Mouse (Mus musculus) liver, embryonic 14.5 days (tissue): ENCODE results near the gene Hsd17b13. TPM values are rescaled to one million over a fixed set of nuclear protein-coding genes. Genes with fewer than 3 reads are reported as not detected.

Experiments used
- ATAC-seq: fragments of 200-750 bp; cut with Nextera tagmentation; 2 replicates; pipeline ENCODE4 v1.8.0; 2017; ENCODE audit warnings: moderate number of reproducible peaks, mild to moderate bottlenecking, moderate library complexity; ENCODE audit not compliant: insufficient read depth
- DNase-seq, 3 experiments: peaks; one replicate each; pipeline ENCODE4 v3.0.0-alpha.2; 2012 to 2013; ENCODE audit warnings: low read depth in 3 of 3, low spot score in 3 of 3
- H3K27ac ChIP-seq: fragments of 300-500 bp; sonication (generic); 2 replicates; pipeline ENCODE4 v1.5.1; 2014; ENCODE audit warnings: moderate library complexity, mild to moderate bottlenecking, control low read depth, inconsistent platforms
- H3K27me3 ChIP-seq: fragments of 300-500 bp; sonication (generic); 2 replicates; pipeline ENCODE4 v1.6.1; 2014; ENCODE audit warnings: mild to moderate bottlenecking, low read length, moderate library complexity; ENCODE audit not compliant: control insufficient read depth, insufficient read depth
- H3K36me3 ChIP-seq: fragments of 300-500 bp; sonication (generic); replicated peaks from 2 replicates; pipeline ENCODE4 v1.6.1; 2014; ENCODE audit warnings: low read depth; ENCODE audit not compliant: control insufficient read depth, insufficient read depth
- H3K4me1 ChIP-seq, 2 experiments: fragments of 200-500 bp in 1 of 2; fragments of 300-500 bp in 1 of 2; sonication (generic) in 1 of 2; replicated peaks; 2 replicates each; pipeline ENCODE4 v1.6.1; 2012 to 2014; ENCODE audit warnings: antibody characterized with exemption in 1 of 2, inconsistent platforms in 1 of 2, low read length in 1 of 2; ENCODE audit not compliant: control insufficient read depth in 2 of 2, insufficient read depth in 2 of 2
- H3K4me2 ChIP-seq: fragments of 300-500 bp; sonication (generic); 2 replicates; pipeline ENCODE4 v1.6.1; 2014; ENCODE audit warnings: low read depth, mild to moderate bottlenecking, control low read depth, moderate library complexity
- H3K4me3 ChIP-seq, 2 experiments: fragments of 200-500 bp in 1 of 2; fragments of 300-500 bp in 1 of 2; sonication (generic) in 1 of 2; 2 replicates each; pipeline ENCODE4 v1.5.1; 2012 to 2014; ENCODE audit warnings: low read depth in 2 of 2, low read length in 2 of 2, mild to moderate bottlenecking in 2 of 2, control low read depth in 1 of 2, inconsistent platforms in 1 of 2, moderate library complexity in 1 of 2; ENCODE audit not compliant: insufficient read depth in 1 of 2
- H3K9ac ChIP-seq: fragments of 300-500 bp; sonication (generic); replicated peaks from 2 replicates; pipeline ENCODE4 v1.6.1; 2014; ENCODE audit warnings: mild to moderate bottlenecking, control low read depth, moderate library complexity
- H3K9me3 ChIP-seq: fragments of 300-500 bp; sonication (generic); 2 replicates; pipeline ENCODE4 v1.6.1; 2016; ENCODE audit warnings: low read length, mixed read lengths; ENCODE audit not compliant: control insufficient read depth
- CTCF ChIP-seq: IDR thresholded peaks from 2 replicates; pipeline ENCODE4 v1.5.1; 2016; ENCODE audit warnings: antibody characterized with exemption, low read depth, control low read depth
- EP300 ChIP-seq: IDR thresholded peaks from 2 replicates; pipeline ENCODE4 v1.6.1; 2016; ENCODE audit warnings: antibody characterized with exemption, low read depth
- WGBS: fragments of 180-500 bp; shearing (Covaris S2); extraction: QIAGEN DNeasy Blood & Tissue Kit; methylation state at CpG from one replicate; pipeline ENCODE4 v1.1.7; 2014; ENCODE audit not compliant: insufficient replicate concordance; 5-methylcytosine and 5-hydroxymethylcytosine counted together
- polyA plus RNA-seq, 2 experiments: library from polyadenylated mRNA; depleted of rRNA in 1 of 2; stranded (reverse) in 1 of 2; unstranded in 1 of 2; fragments of >200 nt; fragmentation: Nextera tagmentation in 1 of 2; extraction: Ambion mirVana in 1 of 2; gene quantifications; 2 replicates each; pipeline versions ENCODE4 v1.2.1 to v1.2.3; 2012 to 2014

Hsd17b13 gene
- polyA plus RNA-seq, 2 experiments = 5.3 to 10.9 TPM

DNA sequence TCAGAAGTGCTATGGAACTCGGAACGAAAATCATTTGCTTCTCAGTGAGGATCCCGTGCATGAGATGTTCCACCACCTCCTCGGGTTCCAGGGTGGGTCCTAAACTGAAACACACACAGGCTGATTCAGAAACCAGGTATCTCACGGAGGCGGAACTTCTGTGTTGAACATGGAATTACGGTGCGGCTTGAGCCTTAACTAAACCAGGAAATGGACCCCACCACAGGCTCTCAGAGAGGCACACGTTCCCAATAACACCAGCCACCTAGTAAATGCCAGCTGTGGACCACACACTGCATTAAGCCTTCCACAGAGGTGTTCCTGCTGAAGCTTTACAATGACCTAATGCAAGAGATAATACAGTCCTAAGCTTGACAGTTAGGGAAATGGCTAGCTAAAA is 15.6 kb upstream of the Hsd17b13 start:
- H3K9me3 ChIP-seq = no peaks in the 10 kb centered on the region
- H3K27me3 ChIP-seq = no peaks in the 10 kb centered on the region
- no peak overlapping the region for H3K9ac ChIP-seq
- no peaks in the 10 kb centered on the region for H3K36me3 ChIP-seq
- peaks cover 7 to 12% of the 10 kb centered on the region in 2 experiments for H3K4me1 ChIP-seq
- WGBS = 73% methylated on average over 9 of the region's 9 CpGs
- H3K4me2 ChIP-seq = no peak overlapping the region
- DNase-seq = no peak
- TF ChIP-seq EP300 (no peak), CTCF (no peak)
- no peak overlapping the region for H3K4me3 ChIP-seq
- no peak overlapping the region for H3K27ac ChIP-seq
- ATAC-seq = no peak

DNA sequence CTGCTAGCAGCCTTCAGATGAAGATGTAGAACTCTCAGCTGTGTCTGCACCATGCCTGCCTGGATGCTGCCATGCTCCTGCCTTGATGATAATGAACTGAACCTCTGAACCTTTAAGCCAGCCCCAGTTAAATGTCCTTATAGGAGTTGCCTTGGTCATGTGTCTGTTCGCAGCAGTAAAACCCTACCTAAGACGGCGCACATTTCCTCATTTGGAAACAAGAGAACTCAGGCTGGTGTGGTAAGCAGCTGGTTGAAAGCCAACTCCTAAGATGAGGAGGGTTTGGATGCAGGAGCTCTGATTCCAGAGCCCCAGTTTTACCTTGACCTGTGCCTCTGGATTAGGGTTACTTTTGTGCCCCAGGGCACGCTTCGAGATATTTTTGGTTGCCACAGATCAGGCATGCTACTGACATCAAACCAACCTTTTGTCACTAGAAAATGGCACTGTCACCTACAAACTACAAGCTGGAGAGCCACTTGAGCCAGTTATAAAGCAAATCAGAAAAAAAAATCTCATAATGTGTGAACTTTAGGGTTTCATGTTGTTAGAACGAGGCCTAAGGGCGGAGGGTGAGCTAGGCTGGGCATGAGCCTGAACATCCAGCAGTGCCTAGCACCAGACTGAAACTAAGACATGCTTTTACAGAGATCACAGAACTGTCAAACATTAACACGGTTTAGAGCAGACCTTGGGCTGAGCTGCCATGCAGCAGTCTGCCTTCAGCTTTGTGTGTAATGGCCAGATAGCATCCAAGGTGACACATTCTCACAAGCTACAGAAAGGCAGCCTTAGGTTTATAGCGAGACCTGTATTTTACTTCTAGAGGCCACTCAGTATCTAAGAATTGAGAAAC is 3.7 kb upstream of the Hsd17b13 start:
- no peaks in the 10 kb centered on the region for H3K36me3 ChIP-seq
- no peak overlapping the region for H3K27ac ChIP-seq
- H3K9me3 ChIP-seq = no peaks in the 10 kb centered on the region
- ATAC-seq (no peak), DNase-seq (no peak)
- TF ChIP-seq EP300 = no peak
- no peak overlapping the region for H3K4me2 ChIP-seq
- H3K27me3 ChIP-seq = no peaks in the 10 kb centered on the region
- H3K9ac ChIP-seq = no peak overlapping the region
- no peaks in the 10 kb centered on the region; a peak in 1 of 4 replicates for H3K4me1 ChIP-seq
- H3K4me3 ChIP-seq = no peak overlapping the region
- WGBS = 69% methylated on average over 9 of the region's 9 CpGs

DNA sequence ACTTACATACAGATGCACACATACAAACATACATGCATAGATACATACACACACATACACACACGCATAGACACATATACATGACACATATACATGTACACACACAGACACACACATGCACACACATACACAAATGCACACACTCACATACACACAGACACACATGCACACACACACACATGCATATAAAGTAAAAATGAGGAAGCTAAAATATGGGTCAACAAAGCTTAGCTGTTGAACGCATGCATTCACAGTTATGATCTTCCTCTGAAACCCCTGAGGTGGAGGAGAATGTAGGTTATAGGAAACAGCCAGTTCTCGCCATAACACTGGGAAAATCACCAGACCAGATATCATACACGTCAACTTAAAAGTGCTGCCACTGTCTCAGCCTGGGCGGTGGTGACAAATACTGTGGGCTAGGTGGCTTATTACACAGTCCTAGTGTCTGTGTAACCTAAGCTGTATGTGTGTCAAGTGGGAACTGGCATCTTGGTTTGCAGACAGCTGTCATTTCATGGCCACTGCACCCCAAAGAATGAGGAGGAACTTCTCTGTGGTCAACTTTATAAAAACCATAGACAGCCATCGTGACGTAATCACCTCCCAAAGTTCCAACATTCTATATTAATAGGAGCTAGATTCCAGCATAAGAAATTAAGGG is 829 bp upstream of the Hsd17b13 start:
- Histone ChIP-seq H3K9ac (no peak overlapping the region), H3K27me3 (no peaks in the 10 kb centered on the region), H3K4me3 (no peak overlapping the region), H3K9me3 (no peaks in the 10 kb centered on the region), H3K4me2 (no peak overlapping the region), H3K27ac (no peak overlapping the region), H3K4me1 (no peaks in the 10 kb centered on the region; a peak in 1 of 4 replicates), H3K36me3 (no peaks in the 10 kb centered on the region)
- ATAC-seq (no peak), DNase-seq (no peak)
- TF ChIP-seq CTCF (no peak), EP300 (no peak)
- WGBS = 61% methylated on average over 7 of the region's 7 CpGs

DNA sequence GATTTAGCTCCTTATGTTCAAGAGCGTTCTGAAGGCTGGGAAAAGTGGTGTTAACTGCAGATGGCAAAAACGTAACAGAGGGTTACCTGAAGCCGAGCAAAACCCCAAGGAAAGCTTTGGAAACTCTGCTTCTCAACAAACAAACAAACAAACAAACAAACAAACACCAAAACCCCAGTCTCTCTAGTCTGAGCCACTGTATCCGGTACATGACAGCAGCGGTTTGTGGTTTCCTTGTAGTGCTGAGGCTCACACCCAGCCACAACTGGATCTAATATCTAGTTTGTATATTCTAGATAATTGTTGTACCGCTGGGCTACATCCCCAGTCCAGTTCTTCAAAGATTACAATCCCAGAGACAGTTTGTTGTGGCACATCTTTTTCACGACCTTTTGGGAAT is 1.5 kb downstream of the Hsd17b13 start:
- TF ChIP-seq EP300 (no peak), CTCF (no peak)
- H3K9ac ChIP-seq = no peak overlapping the region
- no peak for DNase-seq
- no peak for ATAC-seq
- H3K4me3 ChIP-seq = no peak overlapping the region
- H3K27me3 ChIP-seq = no peaks in the 10 kb centered on the region
- H3K9me3 ChIP-seq = no peaks in the 10 kb centered on the region
- WGBS = 29% methylated on average over 7 of the region's 7 CpGs
- H3K4me1 ChIP-seq = no peaks in the 10 kb centered on the region; a peak in 1 of 4 replicates
- no peak overlapping the region for H3K27ac ChIP-seq
- no peak overlapping the region for H3K4me2 ChIP-seq
- H3K36me3 ChIP-seq = no peaks in the 10 kb centered on the region

DNA sequence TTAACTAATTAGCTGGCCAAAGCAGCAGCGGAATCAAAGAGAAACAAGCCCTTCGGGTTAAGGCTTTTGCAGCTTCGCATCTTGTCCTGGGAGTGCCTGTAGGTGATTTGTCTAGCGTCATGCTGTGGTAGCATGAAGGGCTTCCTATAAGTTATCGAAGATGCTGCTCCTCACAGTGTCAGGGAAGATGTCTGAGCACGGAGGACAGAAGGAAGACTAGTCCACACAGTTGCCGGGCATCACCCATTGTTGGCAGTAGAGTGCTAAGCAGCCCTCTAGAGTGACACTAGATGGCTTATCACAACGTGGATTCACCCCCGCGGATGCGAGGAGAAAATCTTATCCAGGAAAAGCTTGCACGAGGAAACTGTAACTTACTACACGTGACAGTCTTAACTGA is 4.4 kb downstream of the Hsd17b13 start:
- Histone ChIP-seq H3K36me3 (no peaks in the 10 kb centered on the region), H3K4me2 (no peak overlapping the region), H3K27me3 (no peaks in the 10 kb centered on the region), H3K4me1 (no peaks in the 10 kb centered on the region; a peak in 1 of 4 replicates), H3K4me3 (no peak overlapping the region), H3K9ac (no peak overlapping the region), H3K9me3 (no peaks in the 10 kb centered on the region), H3K27ac (no peak overlapping the region)
- ATAC-seq (no peak), DNase-seq (no peak)
- 49% methylated on average over 13 of the region's 13 CpGs for WGBS
- TF ChIP-seq CTCF = no peak
- no peak for TF ChIP-seq EP300
